ENCODE assay signal across 8 mouse cellular contexts in genomic region chr7:35584068-35584785, GRCm38 (mm10). TPM values are rescaled to one million over a fixed set of nuclear protein-coding genes. Genes with fewer than 3 reads are reported as not detected.
A peak's percentile ranks its signal among the peaks of the same experiment; 100 is the strongest.
DNase-seq lines count a peak whose midpoint lies in the region; ATAC-seq and TF ChIP-seq lines count a peak whose summit lies in the region.

No protein-coding gene starts in this region.

- peaks cover 26% of the 10 kb centered on the region for H3K27me3 ChIP-seq in heart, embryonic 14.5 days (ENCODE audit: control insufficient read depth, insufficient read depth, low read length)
- H3K27me3 ChIP-seq in hindbrain, embryonic 13.5 days = peaks cover 49% of the 10 kb centered on the region
- H3K27me3 ChIP-seq in midbrain, embryonic 14.5 days (ENCODE audit: control insufficient read depth, insufficient read depth, low read length) = peaks cover 29% of the 10 kb centered on the region

- no peak for ATAC-seq in heart, embryonic 14.5 days (ENCODE audit: insufficient number of reproducible peaks, insufficient read depth, low FRiP score, low read depth)
- ATAC-seq in hindbrain, embryonic 13.5 days (ENCODE audit: low FRiP score) = no peak
- no peak for ATAC-seq in midbrain, embryonic 14.5 days (ENCODE audit: low FRiP score, low TSS enrichment)

- H3K4me2 ChIP-seq in heart, embryonic 14.5 days (ENCODE audit: low read length) = peak overlapping the region; percentile 100
- peak overlapping the region; percentile 99 for H3K4me2 ChIP-seq in hindbrain, embryonic 13.5 days
- H3K4me2 ChIP-seq in midbrain, embryonic 14.5 days (ENCODE audit: low read length) = peak overlapping the region; percentile 94

- peaks cover 9 to 17% of the 10 kb centered on the region in 2 experiments for H3K4me1 ChIP-seq in heart, embryonic 14.5 days (ENCODE audit: control insufficient read depth in 2 of 2, insufficient read depth in 2 of 2, low read length in 2 of 2)
- H3K4me1 ChIP-seq in bone marrow macrophage, adult 2 months (ENCODE audit: control insufficient read depth, insufficient read depth, low read length) = peaks cover 8% of the 10 kb centered on the region
- H3K4me1 ChIP-seq in hindbrain, embryonic 13.5 days (replicated peaks) = peaks cover 28% of the 10 kb centered on the region
- H3K4me1 ChIP-seq in midbrain, embryonic 14.5 days (ENCODE audit: control insufficient read depth, insufficient read depth, low read length) = peaks cover 18% of the 10 kb centered on the region; the same call in 1 of the 2 replicates

- peak overlapping the region; percentile 68 for H3K9ac ChIP-seq in heart, embryonic 14.5 days (ENCODE audit: low read length)
- peak overlapping the region; percentile 65 for H3K9ac ChIP-seq in hindbrain, embryonic 13.5 days
- peak overlapping the region; percentile 47; the same call in 1 of the 2 replicates for H3K9ac ChIP-seq in midbrain, embryonic 14.5 days (replicated peaks; ENCODE audit: low read length)

- TF ChIP-seq POLR2A in bone marrow macrophage, adult 2 months (IDR thresholded peaks at IDR 0.05; ENCODE audit: borderline replicate concordance, low read depth, low read length) = no peak

- no peak for DNase-seq in heart, adult 8-10 months (ENCODE audit: low spot score)
- DNase-seq in midbrain, embryonic 14.5 days = peak; percentile 8
- no peak for DNase-seq in left cerebral cortex, adult 9 months (ENCODE audit: low spot score in 2 of 2)
- DNase-seq in c-Kit-positive CD71-positive TER-119-positive erythroid progenitor cells, embryonic 14.5 days (ENCODE audit: low spot score) = no peak
- no peak for DNase-seq in spleen, adult 18-20 months

- H3K36me3 ChIP-seq in heart, embryonic 14.5 days (ENCODE audit: control insufficient read depth, insufficient read depth, low read length) = no peaks in the 10 kb centered on the region
- H3K36me3 ChIP-seq in hindbrain, embryonic 13.5 days = no peaks in the 10 kb centered on the region
- H3K36me3 ChIP-seq in midbrain, embryonic 14.5 days (ENCODE audit: control insufficient read depth, insufficient read depth, low read length) = no peaks in the 10 kb centered on the region

- no peak overlapping the region for H3K27ac ChIP-seq in heart, embryonic 14.5 days (replicated peaks in 1 of 2; ENCODE audit: control insufficient read depth in 1 of 2, insufficient read depth in 1 of 2, low read depth in 2 of 2, low read length in 2 of 2)
- no peak overlapping the region for H3K27ac ChIP-seq in bone marrow macrophage, adult 2 months (ENCODE audit: insufficient read depth, low read depth, low read length)
- no peak overlapping the region for H3K27ac ChIP-seq in hindbrain, embryonic 13.5 days
- no peak overlapping the region for H3K27ac ChIP-seq in midbrain, embryonic 14.5 days (replicated peaks; ENCODE audit: low read depth, low read length)

- 4% methylated on average over 36 of the region's 36 CpGs for WGBS in heart, embryonic 14.5 days
- 5% methylated on average over 36 of the region's 36 CpGs for WGBS in hindbrain, embryonic 13.5 days
- WGBS in midbrain, embryonic 14.5 days = 4% methylated on average over 36 of the region's 36 CpGs

- H3K9me3 ChIP-seq in heart, embryonic 14.5 days (ENCODE audit: control insufficient read depth, low read length) = no peaks in the 10 kb centered on the region
- H3K9me3 ChIP-seq in hindbrain, embryonic 13.5 days = no peaks in the 10 kb centered on the region
- no peaks in the 10 kb centered on the region for H3K9me3 ChIP-seq in midbrain, embryonic 14.5 days (ENCODE audit: control insufficient read depth, low read length)

- TF ChIP-seq CTCF in bone marrow macrophage, adult 2 months (IDR thresholded peaks at IDR 0.05; ENCODE audit: low read depth, low read length) = no peak

- H3K4me3 ChIP-seq in heart, embryonic 14.5 days (ENCODE audit: control insufficient read depth in 1 of 2, insufficient read depth in 1 of 2, low read depth in 1 of 2, low read length in 2 of 2) = peak overlapping the region; percentile 52 to 87
- peak overlapping the region; percentile 78 for H3K4me3 ChIP-seq in bone marrow macrophage, adult 2 months (ENCODE audit: insufficient read depth, low read length)
- H3K4me3 ChIP-seq in hindbrain, embryonic 13.5 days = peak overlapping the region; percentile 78
- H3K4me3 ChIP-seq in midbrain, embryonic 14.5 days (replicated peaks; ENCODE audit: low read depth, low read length) = peak overlapping the region; percentile 83

RNA-seq across cellular contexts. Expression of gene Rgs9bp, which starts 1.2 kb away (rescaled TPM):
- polyA plus RNA-seq in heart, embryonic 14.5 days (2014; fragmentation: Nextera tagmentation; extraction: Ambion mirVana) = 0.40 and 0.43 TPM in 2 replicates
- total RNA-seq in heart, adult 8-10 months (2022) = not detected
- polyA plus RNA-seq in bone marrow macrophage, adult 2 months (2012; ENCODE audit: insufficient read depth, insufficient read length, missing spikeins) = not detected in 2 replicates
- 0.05 and 0.10 TPM in 2 replicates for polyA plus RNA-seq in hindbrain, embryonic 13.5 days (2015; fragmentation: Nextera tagmentation; extraction: Ambion mirVana)
- 0.07 TPM in 1 of 2 replicates, not detected in the other for polyA plus RNA-seq in midbrain, embryonic 14.5 days (2014; fragmentation: Nextera tagmentation; extraction: Ambion mirVana)

RNA-seq across cellular contexts. Expression of gene Ankrd27, which starts 1.8 kb away (rescaled TPM):
- 18.1 and 19.5 TPM in 2 replicates for polyA plus RNA-seq in heart, embryonic 14.5 days (2014; fragmentation: Nextera tagmentation; extraction: Ambion mirVana)
- total RNA-seq in heart, adult 8-10 months (2022) = 10 to 100 TPM in 3 of 4 experiments, 1 to 10 TPM in 1; 8.6 to 12.0 (median 10.8) TPM
- polyA plus RNA-seq in bone marrow macrophage, adult 2 months (2012; ENCODE audit: insufficient read depth, insufficient read length, missing spikeins) = 22.7 and 29.4 TPM in 2 replicates
- polyA plus RNA-seq in hindbrain, embryonic 13.5 days (2015; fragmentation: Nextera tagmentation; extraction: Ambion mirVana) = 18.5 and 19.2 TPM in 2 replicates
- 15.6 and 17.9 TPM in 2 replicates for polyA plus RNA-seq in midbrain, embryonic 14.5 days (2014; fragmentation: Nextera tagmentation; extraction: Ambion mirVana)

RNA-seq across cellular contexts. Expression of gene Nudt19, which starts 28.1 kb away (rescaled TPM):
- 117 and 130 TPM in 2 replicates for polyA plus RNA-seq in heart, embryonic 14.5 days (2014; fragmentation: Nextera tagmentation; extraction: Ambion mirVana)
- 10 to 100 TPM; 58.4 to 73.7 (median 68.2) TPM for total RNA-seq in heart, adult 8-10 months (2022)
- 19.2 and 19.7 TPM in 2 replicates for polyA plus RNA-seq in bone marrow macrophage, adult 2 months (2012; ENCODE audit: insufficient read depth, insufficient read length, missing spikeins)
- 72.4 and 75.0 TPM in 2 replicates for polyA plus RNA-seq in hindbrain, embryonic 13.5 days (2015; fragmentation: Nextera tagmentation; extraction: Ambion mirVana)
- polyA plus RNA-seq in midbrain, embryonic 14.5 days (2014; fragmentation: Nextera tagmentation; extraction: Ambion mirVana) = 86.2 and 87.1 TPM in 2 replicates

RNA-seq across cellular contexts. Expression of gene Tdrd12, which starts 46.7 kb away (rescaled TPM):
- 1.1 and 1.5 TPM in 2 replicates for polyA plus RNA-seq in heart, embryonic 14.5 days (2014; fragmentation: Nextera tagmentation; extraction: Ambion mirVana)
- total RNA-seq in heart, adult 8-10 months (2022) = under 1 TPM in 2 of 4 experiments, not detected in 2; 0.08 to 0.16 TPM
- not detected in 2 replicates for polyA plus RNA-seq in bone marrow macrophage, adult 2 months (2012; ENCODE audit: insufficient read depth, insufficient read length, missing spikeins)
- polyA plus RNA-seq in hindbrain, embryonic 13.5 days (2015; fragmentation: Nextera tagmentation; extraction: Ambion mirVana) = 0.43 and 0.61 TPM in 2 replicates
- polyA plus RNA-seq in midbrain, embryonic 14.5 days (2014; fragmentation: Nextera tagmentation; extraction: Ambion mirVana) = 0.65 and 0.97 TPM in 2 replicates
